Mouse (Mus musculus): ENCODE data around the gene Cpeb3.

- TF ChIP-seq POLR2A (IDR thresholded peaks at IDR 0.05; ENCODE audit: low read depth, low read length): no peak
- no peak for TF ChIP-seq CTCF (IDR thresholded peaks at IDR 0.05; ENCODE audit: extremely low read depth, insufficient read depth, insufficient read length, insufficient replicate concordance)
These were observed 129.2 kb downstream of the Cpeb3 start for GRCm38 (mm10) chr19:37079151-37079550.

All from spleen, adult 2 months (tissue).